Mouse (Mus musculus) right cerebral cortex, adult 18-20 months (tissue): ENCODE results near the gene Cilp2.
A peak's percentile ranks its signal among the peaks of the same experiment; 100 is the strongest.

Experiments
- DNase-seq: peaks from one replicate; pipeline ENCODE4 v3.0.0; 2022; ENCODE audit warnings: mixed read lengths

Cilp2 gene

GRCm38 (mm10) chr8:69900895-69901451 lies 13.5 kb upstream of the Cilp2 start:
- DNase-seq: no peak

- DNase-seq: no peak
These were observed 12.4 kb upstream of the Cilp2 start for GRCm38 (mm10) chr8:69899876-69900275.

- no peak for DNase-seq
These were observed 10.4 kb upstream of the Cilp2 start for GRCm38 (mm10) chr8:69897857-69898256.

GRCm38 (mm10) chr8:69895772-69896451 lies 8.4 kb upstream of the Cilp2 start:
- DNase-seq: no peak

- no peak for DNase-seq
These were observed 7.4 kb upstream of the Cilp2 start for GRCm38 (mm10) chr8:69894836-69895332.

- peak; percentile 62 for DNase-seq
These were observed 6.4 kb upstream of the Cilp2 start for GRCm38 (mm10) chr8:69893863-69894262.

GRCm38 (mm10) chr8:69890813-69891241 lies 3.3 kb upstream of the Cilp2 start:
- DNase-seq: peak; percentile 69

- no peak for DNase-seq
These were observed 1.4 kb upstream of the Cilp2 start for GRCm38 (mm10) chr8:69888902-69889301.

- no peak for DNase-seq
These were observed 868 bp upstream of the Cilp2 start for GRCm38 (mm10) chr8:69888244-69888866.

- no peak for DNase-seq
These were observed 3.3 kb downstream of the Cilp2 start for GRCm38 (mm10) chr8:69884141-69884540.

- DNase-seq: no peak
These were observed 4.5 kb downstream of the Cilp2 start for GRCm38 (mm10) chr8:69882833-69883600.

- no peak for DNase-seq
These were observed 5.3 kb downstream of the Cilp2 start for GRCm38 (mm10) chr8:69882021-69882756.

GRCm38 (mm10) chr8:69881261-69881865 lies 6.1 kb downstream of the Cilp2 start:
- DNase-seq: no peak

- no peak for DNase-seq
These were observed 6.6 kb downstream of the Cilp2 start for GRCm38 (mm10) chr8:69880841-69881240.

- no peak for DNase-seq
These were observed 7.8 kb downstream of the Cilp2 start for GRCm38 (mm10) chr8:69879678-69880077.

- no peak for DNase-seq
These were observed 9.5 kb downstream of the Cilp2 start for GRCm38 (mm10) chr8:69877992-69878391.

- no peak for DNase-seq
These were observed 10.1 kb downstream of the Cilp2 start for GRCm38 (mm10) chr8:69877396-69877795.

- DNase-seq: no peak
These were observed 10.5 kb downstream of the Cilp2 start for GRCm38 (mm10) chr8:69876967-69877366.

- DNase-seq: no peak
These were observed 11.4 kb downstream of the Cilp2 start for GRCm38 (mm10) chr8:69876097-69876496.

GRCm38 (mm10) chr8:69874654-69875053 lies 12.8 kb downstream of the Cilp2 start:
- no peak for DNase-seq

- peak; percentile 56 for DNase-seq
These were observed 13.3 kb downstream of the Cilp2 start for GRCm38 (mm10) chr8:69874155-69874554.

GRCm38 (mm10) chr8:69870907-69871306 lies 16.6 kb downstream of the Cilp2 start:
- DNase-seq: no peak
